Comparison of ENCODE assay signal across 30 mouse cellular contexts in genomic region chr6:128255941-128256340, GRCm38 (mm10). TPM values are rescaled to one million over a fixed set of nuclear protein-coding genes. Genes with fewer than 3 reads are reported as not detected.
DNase-seq lines count a peak whose midpoint lies in the region; ATAC-seq and TF ChIP-seq lines count a peak whose summit lies in the region.
"Had no signal": no experiment of that assay in that cellular context is flagged by ENCODE, and none has a peak within 500 bp of the region (broad histone marks: within the 10 kb centered on the region; RNA-seq: fewer than 3 reads in every experiment).

No protein-coding gene starts in this region.

- peak; percentile 83 for ATAC-seq in lung, postnatal 0 days
- ATAC-seq: activated CD4-positive, CD25-positive, alpha-beta regulatory T cell, adult 4 months; forebrain, embryonic 15.5 days; inflammation-experienced regulatory T-cells, adult 6 months had no signal

- intact Hi-C loops in gastrocnemius, adult 2 months (cut with DNase I): no loop called here
- intact Hi-C loops in gastrocnemius, postnatal 36 days (cut with DNase I): no loop called here

- no peak overlapping the region for H3K4me2 ChIP-seq in lung, postnatal 0 days (replicated peaks; ENCODE audit: low read depth, low read length)
- H3K4me2 ChIP-seq: embryonic facial prominence, embryonic 12.5 days; embryonic facial prominence, embryonic 15.5 days; forebrain, embryonic 15.5 days; heart, embryonic 13.5 days; hindbrain, embryonic 14.5 days had no signal

- no peaks in the 10 kb centered on the region for H3K4me1 ChIP-seq in lung, postnatal 0 days (ENCODE audit: insufficient read depth, low read depth, low read length)
- peaks cover 3% of the 10 kb centered on the region for H3K4me1 ChIP-seq in lung, adult 2 months (ENCODE audit: control insufficient read depth, insufficient read depth, low read length)
- H3K4me1 ChIP-seq: embryonic facial prominence, embryonic 12.5 days; forebrain, embryonic 15.5 days had no signal

- 26% methylated on average over 2 of the region's 2 CpGs for WGBS in lung, postnatal 0 days
- WGBS in lung, adult 2 months: 56% methylated on average over 2 of the region's 2 CpGs

- peak overlapping the region; percentile 66; the same call in 1 of the 2 replicates for H3K27ac ChIP-seq in gastrocnemius, adult 2 months
- H3K27ac ChIP-seq in lung, postnatal 0 days (ENCODE audit: low read length): no peak overlapping the region
- H3K27ac ChIP-seq: embryonic facial prominence, embryonic 12.5 days; embryonic facial prominence, embryonic 15.5 days; forebrain, embryonic 15.5 days; heart, adult 2 months; heart, embryonic 10.5 days; heart, embryonic 13.5 days; hindbrain, embryonic 14.5 days; hindbrain, postnatal 0 days had no signal

- no peaks in the 10 kb centered on the region for H3K36me3 ChIP-seq in lung, postnatal 0 days (ENCODE audit: insufficient read depth, low read length)
- H3K36me3 ChIP-seq: embryonic facial prominence, embryonic 12.5 days; embryonic facial prominence, embryonic 15.5 days; forebrain, embryonic 15.5 days; heart, embryonic 10.5 days; heart, embryonic 13.5 days had no signal

- TF ChIP-seq POLR2A in lung, adult 2 months (IDR thresholded peaks at IDR 0.05; ENCODE audit: borderline replicate concordance, extremely low read depth, low read depth, low read length): no peak

- H3K4me3 ChIP-seq in gastrocnemius, adult 2 months: no peak overlapping the region
- no peak overlapping the region for H3K4me3 ChIP-seq in lung, postnatal 0 days (ENCODE audit: low read depth, low read length)
- no peak overlapping the region for H3K4me3 ChIP-seq in lung, adult 2 months (replicated peaks; ENCODE audit: extremely low read depth, low read depth, low read length)
- H3K4me3 ChIP-seq: embryonic facial prominence, embryonic 12.5 days; embryonic facial prominence, embryonic 15.5 days; forebrain, embryonic 15.5 days; heart, adult 2 months; heart, embryonic 10.5 days; heart, embryonic 13.5 days had no signal

- H3K9ac ChIP-seq in lung, postnatal 0 days (replicated peaks; ENCODE audit: low read depth): no peak overlapping the region
- H3K9ac ChIP-seq: embryonic facial prominence, embryonic 12.5 days; embryonic facial prominence, embryonic 15.5 days; forebrain, embryonic 15.5 days; heart, embryonic 13.5 days; hindbrain, embryonic 14.5 days had no signal

- H3K9me3 ChIP-seq in lung, postnatal 0 days (ENCODE audit: low read length): no peaks in the 10 kb centered on the region
- H3K9me3 ChIP-seq: embryonic facial prominence, embryonic 12.5 days; embryonic facial prominence, embryonic 15.5 days; forebrain, embryonic 15.5 days; heart, embryonic 10.5 days; heart, embryonic 13.5 days had no signal

- no peaks in the 10 kb centered on the region for H3K27me3 ChIP-seq in lung, postnatal 0 days (replicated peaks; ENCODE audit: insufficient read depth, low read length)
- H3K27me3 ChIP-seq: CH12.LX; embryonic facial prominence, embryonic 12.5 days; embryonic facial prominence, embryonic 15.5 days; forebrain, embryonic 15.5 days; heart, embryonic 13.5 days had no signal

- no peak for TF ChIP-seq EP300 in lung, postnatal 0 days (IDR thresholded peaks at IDR 0.05)

- no peak for TF ChIP-seq CTCF in gastrocnemius, adult 2 months (IDR thresholded peaks at IDR 0.05)
- TF ChIP-seq CTCF in lung, postnatal 0 days (IDR thresholded peaks at IDR 0.05): no peak
- TF ChIP-seq CTCF in lung, adult 2 months (IDR thresholded peaks at IDR 0.05; ENCODE audit: insufficient read depth, low read length): no peak

- DNase-seq in gastrocnemius, adult 2 months: peak; percentile 59
- DNase-seq in gastrocnemius, postnatal 36 days: no peak
- DNase-seq in lung, postnatal 0 days (ENCODE audit: low spot score): peak; percentile 65
- DNase-seq in lung, adult 2 months: no peak
- DNase-seq in NIH3T3 (ENCODE audit: low read depth): peak; percentile 27
- no peak for DNase-seq in cerebellum, adult 9-10 months
- DNase-seq in kidney, adult 8-10 months: no peak
- DNase-seq: adrenal gland, adult 8-10 months; adrenal gland, postnatal 25 days; B cell, adult 2 months; cerebellum, adult 11-12 months; cerebellum, adult 9-11 months; cerebellum, postnatal 25 days; gastrocnemius, postnatal 14 days; heart, adult 2 months; heart, postnatal 14 days; heart, postnatal 4 days had no signal

RNA-seq across cellular contexts. Expression of gene Tead4, which starts 44.7 kb away (rescaled TPM):
- 1 to 10 TPM; 7.6 to 8.1 TPM for total RNA-seq in gastrocnemius, adult 2 months (2021)
- 1 to 10 TPM; 3.7 to 4.3 TPM for total RNA-seq in gastrocnemius, postnatal 36 days (2021)
- polyA plus RNA-seq in lung, postnatal 0 days (2015; fragmentation: Nextera tagmentation; extraction: Ambion mirVana): 9.6 and 10.3 TPM in 2 replicates
- polyA plus RNA-seq in lung, adult 2 months (2012; rRNA removed): 13.6 and 16.6 TPM in 2 replicates
- total RNA-seq: CH12.LX; common myeloid progenitor, adult 5-6 weeks; granulocyte monocyte progenitor cell, adult 5-6 weeks; MEL had no signal
- polyA plus RNA-seq: activated CD4-positive, CD25-positive, alpha-beta regulatory T cell, adult 4 months; inflammation-experienced regulatory T-cells, adult 6 months had no signal

Comparison
In these comparisons a context has a peak if more than half of its experiments do, and no peak if none do; other contexts are left out.
1. DNase-seq: peak in gastrocnemius, adult 2 months (single experiment), lung, postnatal 0 days (single experiment) and NIH3T3 (single experiment); none in gastrocnemius, postnatal 36 days (0 of 2), lung, adult 2 months (single experiment), cerebellum, adult 9-10 months (single experiment) and kidney, adult 8-10 months (0 of 2).